Mouse (Mus musculus) brain, embryonic 14.5 days (tissue): ENCODE results near the gene Plppr5. TPM values are rescaled to one million over a fixed set of nuclear protein-coding genes. Genes with fewer than 3 reads are reported as not detected.

Experiments
- DNase-seq: peaks from one replicate; pipeline ENCODE4 v3.0.0-alpha.2; 2011; ENCODE audit warnings: low read depth
- CTCF ChIP-seq: fragments of 200-500 bp; IDR thresholded peaks from 2 replicates; pipeline ENCODE4 v1.5.1; 2012; ENCODE audit warnings: inconsistent platforms, mild to moderate bottlenecking, moderate library complexity, borderline replicate concordance; ENCODE audit not compliant: insufficient read depth, insufficient read length; ENCODE audit errors: extremely low read depth
- POLR2A ChIP-seq: fragments of 200-500 bp; IDR thresholded peaks from 2 replicates; pipeline ENCODE4 v1.6.1; 2012; ENCODE audit warnings: mild to moderate bottlenecking, inconsistent platforms, borderline replicate concordance; ENCODE audit not compliant: poor library complexity, insufficient read depth, insufficient read length, severe bottlenecking; ENCODE audit errors: extremely low read depth
- polyA plus RNA-seq: library from polyadenylated mRNA; depleted of rRNA; stranded (reverse); fragments of >200 nt; gene quantifications from 2 replicates; pipeline ENCODE4 v1.2.3, GENCODE M21; 2012; rRNA removed

Plppr5 gene
- polyA plus RNA-seq, 1 experiment: 3.4 TPM

DNA sequence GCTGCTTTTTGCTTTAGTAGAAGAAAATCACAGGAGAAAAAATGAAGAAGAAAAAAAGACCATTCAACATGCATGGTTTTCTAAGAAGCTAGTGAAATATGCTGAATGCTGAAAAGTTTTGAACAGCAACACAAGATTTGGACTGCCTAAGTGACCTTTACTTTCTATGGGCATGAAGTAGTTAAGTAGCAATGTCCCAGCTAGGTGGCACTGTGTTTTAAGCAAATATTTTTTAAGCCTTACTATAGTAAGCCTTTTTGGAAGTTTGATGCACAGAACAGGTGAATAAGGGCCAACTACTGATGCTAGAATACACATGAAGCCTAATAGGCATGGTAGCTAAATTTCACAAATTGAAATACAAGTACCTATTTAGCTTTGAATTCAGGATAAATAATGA is 134.2 kb downstream of the Plppr5 start:
- no peak for TF ChIP-seq CTCF
- TF ChIP-seq POLR2A: no peak
- peak; percentile 35 for DNase-seq

DNA sequence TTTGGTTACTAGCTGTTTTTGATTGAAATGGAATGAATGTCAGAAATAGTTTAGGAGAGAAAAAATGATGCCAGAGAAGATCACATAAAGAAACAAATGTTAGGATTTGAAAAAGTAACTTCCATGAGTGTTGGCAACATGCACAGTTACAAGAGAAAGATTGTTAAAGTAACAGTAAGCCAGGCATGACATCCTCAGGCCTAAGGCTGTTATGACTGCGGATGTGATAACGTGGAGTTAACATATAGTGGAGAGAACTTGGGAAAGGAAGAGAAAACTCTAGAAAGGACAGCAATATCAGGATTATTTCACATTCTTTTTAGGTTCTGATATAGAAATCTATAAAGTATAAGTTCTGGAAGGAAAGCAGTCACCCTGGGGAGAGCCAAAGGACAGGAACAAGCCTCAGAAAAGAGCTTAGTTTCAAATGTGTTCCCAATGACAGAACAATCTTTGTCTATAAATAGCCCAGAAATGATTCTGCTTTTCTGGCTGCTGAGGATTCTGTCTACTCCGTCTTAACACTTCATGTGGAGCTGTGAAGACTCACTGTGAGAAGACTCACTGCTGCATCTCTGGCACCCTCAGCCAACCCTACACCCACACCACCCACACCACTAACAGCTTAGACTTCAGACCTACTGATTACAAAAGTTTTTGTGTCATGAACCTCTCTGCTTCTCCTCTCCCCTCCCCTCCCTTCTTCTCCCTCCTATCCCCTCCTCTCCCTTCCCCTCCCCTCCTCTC is 142.1 kb downstream of the Plppr5 start:
- DNase-seq: peak; percentile 16
- no peak for TF ChIP-seq CTCF
- no peak for TF ChIP-seq POLR2A

DNA sequence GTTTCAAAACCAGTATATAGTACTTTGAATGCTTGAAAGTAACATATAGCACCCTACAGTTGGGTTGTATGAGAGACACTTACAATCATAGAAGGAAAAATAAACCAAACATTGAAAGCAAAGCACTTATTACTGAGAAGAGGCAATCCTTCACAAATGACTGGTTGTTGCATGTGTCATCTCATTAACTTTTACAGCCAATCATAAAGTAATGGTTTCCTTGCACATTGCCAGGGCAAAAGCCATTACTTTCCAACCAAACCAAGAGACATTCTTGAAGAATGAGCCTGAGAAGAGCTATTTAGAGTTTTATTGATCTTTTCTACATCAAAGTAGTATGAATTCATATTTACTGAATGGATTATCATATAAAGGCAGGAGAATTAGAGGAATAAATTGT is 148.8 kb downstream of the Plppr5 start:
- TF ChIP-seq CTCF (no peak), POLR2A (no peak)

DNA sequence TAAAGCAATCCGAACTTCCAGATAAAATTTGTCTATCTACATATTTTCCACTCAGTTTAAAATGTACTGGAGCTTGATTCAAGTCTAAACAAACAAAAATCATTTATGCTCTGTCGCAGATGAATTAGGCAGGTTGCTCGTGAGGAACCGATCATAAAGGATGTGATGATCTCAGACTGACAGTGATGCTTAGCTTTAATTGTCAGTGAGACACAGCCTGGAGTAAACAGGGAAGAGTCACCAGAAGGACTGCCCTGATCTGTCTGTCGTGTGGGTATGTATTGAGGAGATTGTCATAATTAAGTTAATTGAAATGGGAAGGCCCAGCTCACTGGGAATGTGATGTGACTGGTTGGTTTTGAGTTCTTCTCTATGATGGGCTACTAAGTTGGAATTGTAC is 149.9 kb downstream of the Plppr5 start:
- no peak for TF ChIP-seq POLR2A
- no peak for TF ChIP-seq CTCF
- DNase-seq: no peak

More for the DNA sequence above, 148.8 kb downstream of the Plppr5 start:
- DNase-seq: no peak

DNA sequence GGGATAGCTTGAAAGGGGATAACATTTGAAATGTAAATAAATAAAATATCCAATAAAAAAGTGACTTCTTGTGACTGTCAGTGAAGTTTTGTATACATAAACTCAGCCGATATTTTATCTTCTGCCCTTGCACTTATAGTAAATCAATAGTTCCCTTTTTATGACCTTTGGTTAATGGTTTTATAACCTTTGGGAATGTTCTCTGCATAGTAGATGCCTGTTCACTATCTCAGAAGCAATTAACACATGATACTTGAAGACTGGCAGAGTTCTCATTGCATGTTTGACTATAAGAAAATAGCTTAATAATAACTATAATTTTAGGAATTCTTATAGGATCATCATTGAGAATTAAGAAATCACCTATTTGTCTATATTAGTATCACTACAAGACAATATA is 150.9 kb downstream of the Plppr5 start:
- no peak for TF ChIP-seq POLR2A
- no peak for TF ChIP-seq CTCF
- DNase-seq: no peak

DNA sequence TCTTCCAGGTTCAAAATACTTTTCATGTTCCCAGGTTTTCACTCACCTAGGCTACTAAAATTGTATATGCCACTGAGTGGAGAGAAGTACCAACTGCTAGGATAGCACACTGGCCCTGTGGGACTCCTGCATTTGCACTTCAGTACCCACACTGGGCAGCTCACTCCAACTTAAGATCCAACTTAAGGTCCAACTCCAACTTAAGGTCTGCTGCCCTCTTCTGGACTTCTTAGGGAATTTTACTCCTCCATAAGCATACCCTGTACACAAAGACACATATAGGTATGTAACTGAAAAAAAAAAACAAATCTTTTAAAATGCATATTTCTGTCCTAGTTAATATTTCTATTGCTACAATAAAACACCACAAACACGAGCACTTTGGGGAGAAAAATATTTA is 153.5 kb downstream of the Plppr5 start:
- peak; percentile 55 for DNase-seq
- peak; percentile 10; the same call in 1 of the 2 replicates for TF ChIP-seq CTCF
- TF ChIP-seq POLR2A: no peak

DNA sequence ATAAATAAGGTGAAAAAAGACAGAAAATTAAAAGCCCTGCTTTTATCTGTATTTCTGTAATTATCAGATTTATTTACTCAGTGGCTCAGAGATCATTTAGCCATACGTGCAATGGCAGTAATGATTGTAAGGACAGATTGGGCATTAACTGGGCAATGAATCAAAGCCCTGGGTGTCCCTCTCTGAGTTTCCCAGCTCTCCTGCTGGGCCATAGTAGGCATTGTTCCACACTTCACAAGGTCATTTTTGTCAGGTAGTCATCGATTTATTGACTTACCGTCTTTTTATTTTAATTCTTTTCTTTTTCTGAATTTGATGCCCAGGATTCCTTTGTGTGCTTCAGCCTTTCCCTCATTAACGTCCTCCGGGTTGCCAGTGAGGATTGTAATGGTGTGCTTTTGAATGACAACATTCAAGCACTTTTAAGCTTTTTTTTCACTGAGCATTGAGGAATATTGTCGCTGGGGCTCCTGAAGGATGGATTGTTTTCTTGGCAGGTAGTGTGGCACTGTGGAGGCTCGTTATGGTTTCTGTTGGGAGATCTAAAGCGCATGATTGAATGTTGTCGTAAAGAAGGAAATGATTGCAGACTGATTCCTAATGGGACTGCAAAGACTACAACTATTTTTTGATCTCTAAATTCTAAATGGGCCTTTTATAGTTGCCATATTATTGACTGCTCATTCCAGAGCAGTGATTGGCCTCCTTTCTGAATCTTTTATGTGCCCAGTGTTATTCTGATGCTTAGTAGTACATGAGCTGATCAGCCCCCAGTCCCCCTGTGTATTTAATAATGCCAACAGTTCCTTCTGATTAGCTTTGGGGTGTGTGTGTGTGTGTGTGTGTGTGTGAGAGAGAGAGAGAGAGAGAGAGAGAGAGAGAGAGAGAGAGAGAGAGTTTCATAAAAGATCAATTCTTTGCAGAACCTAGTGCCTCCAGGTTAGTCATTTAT is 154.8 kb downstream of the Plppr5 start:
- TF ChIP-seq POLR2A (no peak), CTCF (no peak)
- DNase-seq: peak; percentile 81

DNA sequence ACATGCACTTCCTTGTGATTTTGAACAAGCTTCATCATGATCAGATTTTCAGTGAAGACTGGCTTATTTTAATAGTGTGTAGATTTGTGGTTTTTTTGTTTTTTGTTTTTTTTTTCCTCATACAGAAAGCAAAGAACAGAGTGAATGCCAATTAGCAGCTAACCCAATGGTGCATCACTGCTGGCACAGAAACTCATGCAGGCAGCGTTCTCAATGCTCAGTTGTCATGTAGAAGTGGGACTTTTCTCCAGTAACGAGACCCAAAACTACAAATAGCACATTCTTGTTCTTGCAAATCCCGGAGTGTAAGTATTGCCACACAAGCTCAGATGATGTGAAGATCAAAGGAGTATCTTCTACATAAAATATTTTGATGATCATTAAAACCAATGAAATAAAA is 156.9 kb downstream of the Plppr5 start:
- DNase-seq: peak; percentile 86
- TF ChIP-seq CTCF (no peak), POLR2A (no peak)

DNA sequence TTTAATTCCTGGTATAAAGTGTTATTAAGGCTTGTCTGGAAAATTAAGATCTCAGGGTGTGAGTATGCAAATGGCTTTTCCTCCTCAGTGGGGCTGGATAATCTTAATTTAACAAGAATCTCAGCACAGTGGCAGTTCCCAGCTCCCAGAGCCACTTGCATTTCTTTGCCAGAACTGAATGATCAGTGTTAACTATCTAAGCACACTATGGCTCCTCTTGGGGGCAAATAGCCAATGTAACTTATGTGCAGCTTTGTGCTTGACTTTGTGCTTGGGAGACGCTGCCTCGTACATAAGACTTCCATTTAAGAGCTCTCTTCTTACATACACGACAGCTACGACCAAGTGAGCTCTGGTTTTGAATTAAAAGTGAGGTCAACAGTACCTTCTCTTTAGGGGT is 158.0 kb downstream of the Plppr5 start:
- peak; percentile 71 for DNase-seq
- TF ChIP-seq CTCF (no peak), POLR2A (no peak)

Other genes starting within 250 kb of the Plppr5 start
- 9.9 and 12.6 TPM in 2 replicates for gene Plppr4, start 214.0 kb upstream of the Plppr5 start, polyA plus RNA-seq